Mouse (Mus musculus): ENCODE data around the gene Smyd5. TPM values are rescaled to one million over a fixed set of nuclear protein-coding genes. Genes with fewer than 3 reads are reported as not detected.
"Not testable (repeated sequence)": the region's sequence is repeated elsewhere in the genome, so short reads cannot be mapped to it uniquely, and the experiment has no call there.

Gene Smyd5
- total RNA-seq, 2 experiments from 2014 or later: 48.8 to 52.7 TPM

GRCm38 (mm10) chr6:85419150-85419549 lies 12.6 kb upstream of the Smyd5 start:
- DNase-seq (ENCODE audit: extremely low spot score in 1 of 2, low spot score in 2 of 2): no peak
- no peak overlapping the region for H3K4me3 ChIP-seq
- no peak overlapping the region for H3K27ac ChIP-seq
- no peak for TF ChIP-seq CTCF (IDR thresholded peaks at IDR 0.05)
- intact Hi-C loops (cut with DNase I): no loop called here

DNA sequence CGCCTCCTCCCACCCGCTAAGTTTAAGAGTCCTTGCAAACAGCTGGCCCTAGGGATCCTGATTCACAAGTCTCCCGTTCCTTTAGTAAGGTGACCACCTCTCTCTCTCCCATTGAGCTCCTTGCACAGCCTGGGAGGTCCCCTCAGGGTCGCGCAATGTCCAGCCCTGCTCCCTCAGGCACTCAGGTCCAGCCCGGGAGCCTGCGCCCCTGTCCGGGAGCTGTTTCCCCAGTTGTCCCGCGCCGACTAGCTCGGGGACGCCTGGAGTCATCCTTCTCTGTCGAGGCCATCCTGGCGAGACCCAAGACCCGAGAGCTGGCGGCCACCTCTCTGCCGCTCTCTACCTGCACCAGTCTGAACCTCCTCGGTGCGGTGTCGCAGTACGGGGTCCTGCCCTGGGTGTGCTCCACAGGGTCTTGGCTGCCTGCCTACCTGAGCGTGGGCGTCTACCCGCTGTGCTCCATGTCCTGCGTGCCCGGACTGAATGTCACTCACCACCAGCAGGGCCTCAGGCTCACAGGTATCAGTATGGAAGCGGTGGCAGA lies 7.9 kb upstream of the Smyd5 start, which contains the start of gene Noto:
Gene Noto (plus strand): TSS at position 51 of the 544 bp plus-strand sequence.
- intact Hi-C loops (cut with DNase I): no loop called here
- Histone ChIP-seq H3K4me3 (no peak within 1 kb of the TSS), H3K27ac (no peak within 1 kb of the TSS)
- no peak for DNase-seq (ENCODE audit: extremely low spot score in 1 of 2, low spot score in 2 of 2)
- no peak for TF ChIP-seq CTCF (IDR thresholded peaks at IDR 0.05)

GRCm38 (mm10) chr6:85431274-85431841 lies 431 bp upstream of the Smyd5 start:
- peak overlapping the region; percentile 85 for H3K4me3 ChIP-seq

DNA sequence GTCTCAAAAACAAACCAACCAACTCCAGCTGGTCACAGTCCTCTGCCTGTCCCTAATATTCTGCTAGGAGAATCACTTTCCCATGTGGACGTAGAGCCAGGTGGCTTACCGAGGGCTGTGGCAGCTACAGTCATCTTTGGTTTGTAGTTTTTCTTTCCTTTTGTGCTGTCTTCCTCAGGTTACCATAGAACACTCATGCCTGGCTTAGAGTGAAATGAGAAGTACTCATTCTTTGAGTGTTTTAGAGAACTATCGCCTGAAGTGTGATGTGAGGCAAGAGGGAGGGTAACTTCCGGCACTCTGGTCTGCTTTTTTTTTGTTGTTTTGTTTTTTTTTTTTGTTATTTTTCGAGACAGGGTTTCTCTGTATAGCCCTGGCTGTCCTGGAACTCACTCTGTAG lies 2.1 kb downstream of the Smyd5 start:
- DNase-seq (ENCODE audit: extremely low spot score in 1 of 2, low spot score in 2 of 2): no peak
- no peak for TF ChIP-seq CTCF (IDR thresholded peaks at IDR 0.05)
- intact Hi-C loops (cut with DNase I): no loop called here
- H3K27ac ChIP-seq: no peak overlapping the region
- no peak overlapping the region for H3K4me3 ChIP-seq

More at GRCm38 (mm10) chr6:85431274-85431841, 431 bp upstream of the Smyd5 start:
- peak overlapping the region; percentile 61; the same call in 1 of the 2 replicates for H3K27ac ChIP-seq
- TF ChIP-seq CTCF (IDR thresholded peaks at IDR 0.05): peak; percentile 13
- DNase-seq (ENCODE audit: extremely low spot score in 1 of 2, low spot score in 2 of 2): no peak
- intact Hi-C loops (cut with DNase I): no loop called here

- DNase-seq (ENCODE audit: extremely low spot score in 1 of 2, low spot score in 2 of 2): no peak
- intact Hi-C loops (cut with DNase I): no loop called here
- TF ChIP-seq CTCF (IDR thresholded peaks at IDR 0.05): no peak
- Histone ChIP-seq H3K4me3 (no peak overlapping the region), H3K27ac (no peak overlapping the region)
These were observed 4.4 kb downstream of the Smyd5 start for GRCm38 (mm10) chr6:85436204-85436603.

DNA sequence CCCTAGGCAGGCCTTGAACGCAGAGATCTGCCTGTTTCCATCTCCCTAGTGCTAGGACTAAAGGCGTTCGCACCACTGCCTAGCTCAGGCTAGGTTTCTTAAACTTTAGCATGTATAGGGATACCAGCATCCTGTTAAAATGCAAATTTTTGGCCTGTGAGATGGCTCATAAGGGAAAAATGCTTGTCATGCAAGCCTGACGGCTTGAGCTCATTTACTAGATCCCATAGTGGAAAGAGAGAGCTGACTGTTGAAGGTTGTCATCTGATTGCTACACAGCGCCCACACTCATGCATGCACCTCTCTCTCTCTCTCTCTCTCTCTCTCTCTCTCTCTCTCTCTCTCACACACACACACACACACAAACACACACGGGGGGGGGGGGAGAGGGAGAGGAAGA lies 4.8 kb downstream of the Smyd5 start:
- Histone ChIP-seq H3K27ac (no peak overlapping the region), H3K4me3 (no peak overlapping the region)
- intact Hi-C loops (cut with DNase I): no loop called here
- TF ChIP-seq CTCF (IDR thresholded peaks at IDR 0.05): no peak
- DNase-seq (ENCODE audit: extremely low spot score in 1 of 2, low spot score in 2 of 2): no peak

DNA sequence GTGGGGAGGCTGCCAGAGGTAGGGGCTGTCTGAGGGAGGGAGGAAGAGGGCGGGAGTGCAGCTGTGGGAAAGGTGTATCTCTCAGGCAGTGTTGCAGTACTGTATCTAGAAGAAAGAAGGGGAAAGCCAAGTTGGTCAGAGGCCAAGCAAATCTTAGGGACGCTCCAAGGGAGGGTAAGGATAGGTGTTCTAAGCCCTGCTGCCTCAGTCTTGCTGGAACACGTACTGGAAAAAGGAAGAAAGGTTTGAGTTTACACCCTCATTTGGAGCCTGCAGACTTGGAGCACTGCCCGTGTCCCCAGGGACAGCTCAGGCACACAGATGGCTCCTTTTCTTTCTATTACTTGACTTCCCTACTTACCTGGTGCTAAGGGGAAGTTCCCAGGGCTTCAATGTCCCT lies 9.4 kb downstream of the Smyd5 start:
- Histone ChIP-seq H3K27ac (no peak overlapping the region), H3K4me3 (no peak overlapping the region)
- intact Hi-C loops (cut with DNase I): no loop called here
- no peak for TF ChIP-seq CTCF (IDR thresholded peaks at IDR 0.05)
- DNase-seq (ENCODE audit: extremely low spot score in 1 of 2, low spot score in 2 of 2): no peak

DNA sequence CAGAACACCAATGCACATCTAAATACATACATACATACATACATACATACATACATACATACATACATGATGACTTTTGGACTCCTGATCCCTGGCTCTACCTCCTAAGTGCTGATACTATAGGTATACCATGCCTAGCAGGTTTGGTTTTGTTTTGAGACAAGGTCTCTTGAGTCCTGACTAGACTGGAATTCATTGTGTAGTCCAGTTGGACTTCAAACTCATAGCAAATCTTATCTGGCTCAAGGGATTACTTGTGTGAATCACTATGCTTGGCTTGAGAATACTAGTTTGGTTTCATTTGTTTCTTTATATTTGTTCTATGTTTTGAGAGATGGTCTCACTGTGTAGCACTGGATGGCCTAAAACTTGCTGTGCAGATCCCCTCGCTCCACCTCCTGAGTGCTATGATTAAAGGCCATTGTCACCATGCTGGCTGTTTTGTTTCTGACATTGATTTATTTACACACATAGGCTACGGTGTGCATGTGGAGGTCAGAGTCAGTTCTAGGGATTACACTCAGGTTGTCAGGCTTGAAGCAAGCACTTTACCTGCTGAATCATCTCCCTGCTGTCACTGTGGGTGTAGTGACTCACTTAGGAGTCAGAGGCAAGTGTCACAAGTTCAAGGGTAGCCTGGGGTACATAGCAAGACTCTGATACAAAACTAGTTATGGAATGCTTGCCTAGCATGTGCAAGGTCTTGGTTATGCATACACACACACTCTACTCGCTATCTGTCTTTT lies 11.9 kb downstream of the Smyd5 start:
- Histone ChIP-seq H3K27ac (peak overlapping the region; percentile 15; the same call in 1 of the 2 replicates), H3K4me3 (no peak overlapping the region)
- no peak for TF ChIP-seq CTCF (IDR thresholded peaks at IDR 0.05)
- intact Hi-C loops (cut with DNase I): no loop called here
- DNase-seq (ENCODE audit: extremely low spot score in 1 of 2, low spot score in 2 of 2): no peak

DNA sequence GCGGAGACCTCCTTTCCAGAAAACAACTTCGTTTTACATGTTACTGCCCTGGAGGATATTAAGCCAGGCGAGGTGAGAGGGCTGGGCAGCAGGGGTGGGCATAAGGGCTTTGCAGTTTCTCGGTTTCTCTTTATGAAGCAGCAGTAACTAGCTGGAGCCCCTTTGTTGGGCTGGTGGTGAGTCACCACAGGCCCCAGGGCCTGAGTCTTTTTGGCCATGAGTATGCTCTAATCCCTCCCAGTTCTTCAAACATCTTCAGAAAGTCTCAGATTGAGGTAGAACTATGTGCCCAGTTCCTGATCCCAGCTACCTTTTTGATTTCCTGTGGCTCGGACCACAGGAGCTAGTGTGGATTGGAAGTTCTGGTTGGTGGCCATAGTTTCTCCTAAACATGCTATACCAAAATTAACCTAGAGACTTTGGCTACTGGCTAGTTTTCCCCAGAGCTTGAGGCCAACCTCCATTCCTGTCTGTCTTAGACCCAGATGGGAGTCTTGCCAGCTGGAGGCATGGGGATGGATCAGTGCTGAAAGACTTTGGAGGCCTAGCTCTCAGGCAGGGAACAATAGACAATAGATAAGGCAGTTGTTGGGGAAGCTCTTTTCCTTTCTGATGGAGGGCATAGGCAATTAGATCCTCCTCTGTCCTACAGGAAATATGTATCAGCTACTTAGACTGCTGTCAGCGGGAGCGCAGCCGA lies 12.6 kb downstream of the Smyd5 start:
- H3K4me3 ChIP-seq: no peak overlapping the region
- no peak for TF ChIP-seq CTCF (IDR thresholded peaks at IDR 0.05)
- no peak for DNase-seq (ENCODE audit: extremely low spot score in 1 of 2, low spot score in 2 of 2)
- no peak overlapping the region for H3K27ac ChIP-seq
- intact Hi-C loops (cut with DNase I): no loop called here

GRCm38 (mm10) chr6:85445286-85445685 lies 13.5 kb downstream of the Smyd5 start:
- intact Hi-C loops (cut with DNase I): no loop called here
- no peak for TF ChIP-seq CTCF (IDR thresholded peaks at IDR 0.05)

GRCm38 (mm10) chr6:85447351-85447750 lies 15.6 kb downstream of the Smyd5 start:
- Histone ChIP-seq H3K4me3 (no peak overlapping the region), H3K27ac (no peak overlapping the region)
- no peak for TF ChIP-seq CTCF (IDR thresholded peaks at IDR 0.05)
- no peak for DNase-seq (ENCODE audit: extremely low spot score in 1 of 2, low spot score in 2 of 2)
- intact Hi-C loops (cut with DNase I): no loop called here

More at GRCm38 (mm10) chr6:85445286-85445685, 13.5 kb downstream of the Smyd5 start:
- DNase-seq (ENCODE audit: extremely low spot score in 1 of 2, low spot score in 2 of 2): no peak
- H3K4me3 ChIP-seq: no peak overlapping the region
- no peak overlapping the region for H3K27ac ChIP-seq

DNA sequence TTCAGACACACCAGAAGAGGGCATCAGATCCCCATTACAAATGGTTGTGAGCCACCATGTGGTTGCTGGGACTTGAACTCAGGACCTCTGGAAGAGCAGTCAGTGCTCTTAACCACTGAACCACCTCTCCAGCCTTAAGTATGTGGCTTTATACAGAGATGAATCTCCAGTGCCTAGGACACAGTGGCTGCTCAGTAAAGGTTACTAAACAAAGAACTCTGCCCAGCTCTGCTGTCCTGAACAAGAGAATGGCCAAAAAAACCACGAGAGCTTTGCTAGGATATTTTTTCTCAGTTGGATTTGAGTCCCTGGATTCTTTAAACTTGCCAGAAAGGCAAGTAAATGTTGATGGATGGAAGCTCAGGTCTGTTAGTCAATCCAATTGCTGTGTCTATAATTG lies 18.4 kb downstream of the Smyd5 start:
- not testable (repeated sequence) for DNase-seq (ENCODE audit: extremely low spot score in 1 of 2, low spot score in 2 of 2)
- peak overlapping the region; percentile 72; the same call in 1 of the 2 replicates for H3K4me3 ChIP-seq
- intact Hi-C loops (cut with DNase I): loop anchor here (5.0 kb wide), 3 partner anchors 62 to 467 kb away; partner anchors contain the start of genes Alms1, Egr4 and Nat8f1
- H3K27ac ChIP-seq: 0 out of 2 replicates have a peak overlapping the region, but pooled peaks have one; percentile 4

Measured in left cerebral cortex, adult 2 months (tissue).